Mouse (Mus musculus): ENCODE data around the gene Cpne7. TPM values are rescaled to one million over a fixed set of nuclear protein-coding genes. Genes with fewer than 3 reads are reported as not detected.

The Cpne7 gene
- polyA plus RNA-seq, 1 experiment: 72.5 TPM

- no peak overlapping the region for H3K27ac ChIP-seq (ENCODE audit: insufficient read depth, low read length)
- no peaks in the 10 kb centered on the region for H3K4me1 ChIP-seq (ENCODE audit: control insufficient read depth, insufficient read depth, low read length)
- TF ChIP-seq CTCF (IDR thresholded peaks at IDR 0.05; ENCODE audit: extremely low read depth, insufficient read depth, low read length) (no peak), POLR2A (IDR thresholded peaks at IDR 0.05; ENCODE audit: extremely low read depth, insufficient read depth, low read length) (no peak)
- no peak overlapping the region for H3K4me3 ChIP-seq (ENCODE audit: insufficient read depth, low read length)
Observed at GRCm38 (mm10) chr8:123112892-123113291, 4.3 kb upstream of the Cpne7 start.

GRCm38 (mm10) chr8:123113908-123114469 lies 3.2 kb upstream of the Cpne7 start:
- Histone ChIP-seq H3K4me3 (ENCODE audit: insufficient read depth, low read length) (no peak overlapping the region), H3K4me1 (ENCODE audit: control insufficient read depth, insufficient read depth, low read length) (no peaks in the 10 kb centered on the region), H3K27ac (ENCODE audit: insufficient read depth, low read length) (no peak overlapping the region)
- TF ChIP-seq POLR2A (IDR thresholded peaks at IDR 0.05; ENCODE audit: extremely low read depth, insufficient read depth, low read length) (no peak), CTCF (IDR thresholded peaks at IDR 0.05; ENCODE audit: extremely low read depth, insufficient read depth, low read length) (no peak)

- Histone ChIP-seq H3K4me1 (ENCODE audit: control insufficient read depth, insufficient read depth, low read length) (no peaks in the 10 kb centered on the region), H3K27ac (ENCODE audit: insufficient read depth, low read length) (no peak overlapping the region), H3K4me3 (ENCODE audit: insufficient read depth, low read length) (no peak overlapping the region)
- TF ChIP-seq POLR2A (IDR thresholded peaks at IDR 0.05; ENCODE audit: extremely low read depth, insufficient read depth, low read length) (no peak), CTCF (IDR thresholded peaks at IDR 0.05; ENCODE audit: extremely low read depth, insufficient read depth, low read length) (no peak)
Observed at GRCm38 (mm10) chr8:123114644-123115043, 2.5 kb upstream of the Cpne7 start.

GRCm38 (mm10) chr8:123117744-123118143 lies 570 bp downstream of the Cpne7 start:
- TF ChIP-seq POLR2A (IDR thresholded peaks at IDR 0.05; ENCODE audit: extremely low read depth, insufficient read depth, low read length) (no peak), CTCF (IDR thresholded peaks at IDR 0.05; ENCODE audit: extremely low read depth, insufficient read depth, low read length) (no peak)
- H3K4me3 ChIP-seq (ENCODE audit: insufficient read depth, low read length): peak overlapping the region; percentile 54
- peaks cover 2% of the 10 kb centered on the region; the same call in 1 of the 2 replicates for H3K4me1 ChIP-seq (ENCODE audit: control insufficient read depth, insufficient read depth, low read length)
- H3K27ac ChIP-seq (ENCODE audit: insufficient read depth, low read length): no peak overlapping the region

GRCm38 (mm10) chr8:123122059-123122458 lies 4.9 kb downstream of the Cpne7 start:
- TF ChIP-seq CTCF (IDR thresholded peaks at IDR 0.05; ENCODE audit: extremely low read depth, insufficient read depth, low read length): no peak
- no peak overlapping the region for H3K4me3 ChIP-seq (ENCODE audit: insufficient read depth, low read length)
- H3K27ac ChIP-seq (ENCODE audit: insufficient read depth, low read length): no peak overlapping the region
- peaks cover 2% of the 10 kb centered on the region; the same call in 1 of the 2 replicates for H3K4me1 ChIP-seq (ENCODE audit: control insufficient read depth, insufficient read depth, low read length)

- Histone ChIP-seq H3K4me1 (ENCODE audit: control insufficient read depth, insufficient read depth, low read length) (peaks cover 2% of the 10 kb centered on the region; the same call in 1 of the 2 replicates), H3K4me3 (ENCODE audit: insufficient read depth, low read length) (no peak overlapping the region), H3K27ac (ENCODE audit: insufficient read depth, low read length) (no peak overlapping the region)
- TF ChIP-seq POLR2A (IDR thresholded peaks at IDR 0.05; ENCODE audit: extremely low read depth, insufficient read depth, low read length): no peak
- no peak for TF ChIP-seq CTCF (IDR thresholded peaks at IDR 0.05; ENCODE audit: extremely low read depth, insufficient read depth, low read length)
Observed at GRCm38 (mm10) chr8:123122670-123123069, 5.5 kb downstream of the Cpne7 start.

- H3K4me1 ChIP-seq (ENCODE audit: control insufficient read depth, insufficient read depth, low read length): peaks cover 2% of the 10 kb centered on the region; the same call in 1 of the 2 replicates
- TF ChIP-seq POLR2A (IDR thresholded peaks at IDR 0.05; ENCODE audit: extremely low read depth, insufficient read depth, low read length) (no peak), CTCF (IDR thresholded peaks at IDR 0.05; ENCODE audit: extremely low read depth, insufficient read depth, low read length) (no peak)
- H3K27ac ChIP-seq (ENCODE audit: insufficient read depth, low read length): no peak overlapping the region
- H3K4me3 ChIP-seq (ENCODE audit: insufficient read depth, low read length): no peak overlapping the region
Observed at GRCm38 (mm10) chr8:123126193-123126816, 9.1 kb downstream of the Cpne7 start.

- TF ChIP-seq CTCF (IDR thresholded peaks at IDR 0.05; ENCODE audit: extremely low read depth, insufficient read depth, low read length) (no peak), POLR2A (IDR thresholded peaks at IDR 0.05; ENCODE audit: extremely low read depth, insufficient read depth, low read length) (no peak)
- H3K4me3 ChIP-seq (ENCODE audit: insufficient read depth, low read length): no peak overlapping the region
- no peaks in the 10 kb centered on the region; the same call in 1 of the 2 replicates for H3K4me1 ChIP-seq (ENCODE audit: control insufficient read depth, insufficient read depth, low read length)
- no peak overlapping the region for H3K27ac ChIP-seq (ENCODE audit: insufficient read depth, low read length)
Observed at GRCm38 (mm10) chr8:123131041-123131440, 13.9 kb downstream of the Cpne7 start.

GRCm38 (mm10) chr8:123132953-123133352 lies 15.8 kb downstream of the Cpne7 start:
- H3K4me3 ChIP-seq (ENCODE audit: insufficient read depth, low read length): no peak overlapping the region
- H3K27ac ChIP-seq (ENCODE audit: insufficient read depth, low read length): no peak overlapping the region
- peaks cover under 1% of the 10 kb centered on the region; the same call in 1 of the 2 replicates for H3K4me1 ChIP-seq (ENCODE audit: control insufficient read depth, insufficient read depth, low read length)
- no peak for TF ChIP-seq POLR2A (IDR thresholded peaks at IDR 0.05; ENCODE audit: extremely low read depth, insufficient read depth, low read length)
- TF ChIP-seq CTCF (IDR thresholded peaks at IDR 0.05; ENCODE audit: extremely low read depth, insufficient read depth, low read length): no peak

GRCm38 (mm10) chr8:123134149-123134713 lies 17.1 kb downstream of the Cpne7 start:
- Histone ChIP-seq H3K27ac (ENCODE audit: insufficient read depth, low read length) (no peak overlapping the region), H3K4me3 (ENCODE audit: insufficient read depth, low read length) (no peak overlapping the region), H3K4me1 (ENCODE audit: control insufficient read depth, insufficient read depth, low read length) (peaks cover 3% of the 10 kb centered on the region; the same call in 1 of the 2 replicates)
- TF ChIP-seq POLR2A (IDR thresholded peaks at IDR 0.05; ENCODE audit: extremely low read depth, insufficient read depth, low read length) (no peak), CTCF (IDR thresholded peaks at IDR 0.05; ENCODE audit: extremely low read depth, insufficient read depth, low read length) (no peak)

Measured in cortical plate, adult 2 months (tissue).